Mouse (Mus musculus): ENCODE measurements around the gene Prex1.

The Prex1 gene

DNA sequence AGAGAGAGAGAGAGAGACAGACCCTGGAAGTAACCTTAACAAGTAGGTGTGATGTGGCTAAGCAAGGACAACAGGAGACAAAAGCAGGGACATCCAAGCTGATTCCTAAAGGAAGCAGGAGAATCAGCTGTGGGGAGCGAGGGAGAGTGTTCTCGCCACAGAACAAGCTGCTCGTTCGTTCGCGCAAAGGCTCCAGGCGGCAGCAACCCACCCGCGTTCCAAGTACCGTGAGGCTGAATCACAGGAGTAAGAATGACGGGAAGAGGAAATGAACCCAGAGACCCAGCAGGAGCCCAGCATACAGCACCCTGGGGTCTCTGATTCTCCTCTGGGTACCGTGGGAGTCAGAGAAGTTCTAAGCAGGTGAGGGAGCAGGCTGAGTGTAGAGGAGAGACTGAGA lies 52.1 kb downstream of the Prex1 start:
- DNase-seq (ENCODE audit: low spot score), result no peak

DNA sequence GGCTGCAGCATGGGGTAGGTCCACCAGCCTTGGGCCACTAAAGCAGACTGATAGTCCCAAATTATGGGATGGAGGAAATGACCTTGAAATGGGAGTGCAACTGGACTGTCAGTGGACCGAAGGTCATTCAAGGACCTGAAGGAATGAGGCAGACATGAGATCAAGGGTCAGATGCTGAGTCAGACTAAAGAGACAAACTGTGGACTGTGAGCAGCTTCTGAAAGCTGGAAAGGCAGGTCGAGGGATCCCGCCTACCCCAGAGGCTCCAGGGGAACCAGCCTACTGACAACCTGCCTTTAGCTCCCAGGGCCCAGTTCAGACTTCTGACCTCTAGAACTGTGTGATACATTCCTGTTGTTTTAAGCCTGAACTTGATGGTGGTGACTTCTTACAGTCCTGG lies 55.3 kb downstream of the Prex1 start:
- no peak for DNase-seq (ENCODE audit: low spot score)

DNA sequence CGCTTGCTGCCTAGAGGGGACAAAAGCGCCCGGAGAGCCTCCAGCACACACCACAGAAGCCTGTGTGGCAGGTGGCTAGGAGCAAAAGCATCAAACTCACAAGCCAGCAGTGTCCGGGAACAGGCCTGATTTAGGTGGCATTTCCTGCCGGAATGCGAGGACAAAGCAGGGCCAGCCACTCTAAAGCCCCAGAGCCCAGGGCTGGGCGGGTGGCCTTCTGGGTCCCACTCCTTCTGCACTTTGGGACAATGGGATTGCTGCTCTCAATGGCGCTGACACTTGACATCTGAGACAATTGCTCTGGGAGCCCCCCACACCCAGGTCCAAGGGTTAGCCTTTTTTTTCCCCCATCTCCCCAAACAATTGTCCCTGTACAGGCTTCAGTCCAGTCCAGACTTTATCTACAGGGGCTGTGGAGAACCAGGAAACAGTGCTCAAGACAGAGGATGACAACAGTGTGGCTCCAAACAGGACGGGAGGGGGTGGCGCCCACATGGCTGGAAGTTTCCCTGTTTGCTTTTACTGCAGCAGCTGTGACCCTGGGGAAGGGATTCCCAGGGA lies 56.1 kb downstream of the Prex1 start:
- no peak for DNase-seq (ENCODE audit: low spot score)

DNA sequence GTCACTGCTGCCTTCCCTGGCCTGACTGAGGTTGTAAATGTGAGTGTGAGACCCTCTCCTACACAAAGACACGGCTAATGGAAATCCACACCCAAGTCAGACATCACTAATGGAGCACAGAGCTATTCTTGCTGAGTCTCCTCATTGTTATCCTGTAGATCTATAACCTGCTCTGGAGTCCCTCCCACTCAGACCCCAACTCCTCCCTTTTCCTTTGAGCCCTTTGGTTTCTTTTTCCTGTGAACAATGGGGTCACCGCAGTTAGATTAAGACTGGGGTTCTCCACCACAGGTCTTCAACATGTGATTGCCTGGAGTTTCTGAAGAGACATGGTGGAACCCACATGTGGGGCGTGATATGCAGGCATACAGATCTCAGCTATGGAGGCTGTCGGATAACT lies 57.0 kb downstream of the Prex1 start:
- no peak for DNase-seq (ENCODE audit: low spot score)

DNA sequence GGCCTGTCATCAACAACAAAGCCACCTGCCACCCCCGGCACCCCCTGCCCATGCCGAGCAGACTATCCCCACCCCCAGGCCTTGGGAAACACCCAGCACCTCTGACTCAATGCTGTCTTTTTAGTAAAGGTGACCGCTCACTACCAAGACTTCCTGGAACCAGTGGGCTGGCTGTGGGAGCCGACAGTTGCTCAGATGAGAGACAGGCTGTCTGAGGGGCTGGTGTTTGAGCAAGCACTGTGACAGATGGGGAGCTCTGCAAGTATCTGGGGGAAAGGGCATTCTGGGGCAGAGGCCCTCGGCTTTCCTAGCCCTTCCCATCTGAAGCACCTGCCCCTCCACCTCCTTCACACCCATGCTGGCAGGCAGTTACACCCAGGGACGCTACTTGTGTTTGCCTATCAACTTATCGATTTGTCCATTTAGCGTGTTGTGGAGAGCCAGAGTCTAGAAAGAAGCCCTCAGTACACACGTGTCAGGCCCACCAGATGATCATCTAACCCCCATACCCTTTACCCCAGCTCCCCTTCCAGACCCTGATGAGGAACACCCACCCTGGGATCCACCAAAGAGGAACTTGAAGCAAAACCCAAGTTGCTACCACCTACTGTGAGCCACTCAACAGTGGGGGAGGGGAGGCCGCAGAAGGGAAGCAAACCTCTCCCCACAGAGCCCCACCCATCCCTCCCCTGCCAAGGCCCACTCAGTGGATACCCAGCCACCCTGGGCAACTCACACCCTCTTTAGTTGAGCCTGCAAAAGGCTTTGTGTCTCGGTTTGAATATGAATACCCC lies 57.7 kb downstream of the Prex1 start:
- DNase-seq (ENCODE audit: low spot score), result no peak

DNA sequence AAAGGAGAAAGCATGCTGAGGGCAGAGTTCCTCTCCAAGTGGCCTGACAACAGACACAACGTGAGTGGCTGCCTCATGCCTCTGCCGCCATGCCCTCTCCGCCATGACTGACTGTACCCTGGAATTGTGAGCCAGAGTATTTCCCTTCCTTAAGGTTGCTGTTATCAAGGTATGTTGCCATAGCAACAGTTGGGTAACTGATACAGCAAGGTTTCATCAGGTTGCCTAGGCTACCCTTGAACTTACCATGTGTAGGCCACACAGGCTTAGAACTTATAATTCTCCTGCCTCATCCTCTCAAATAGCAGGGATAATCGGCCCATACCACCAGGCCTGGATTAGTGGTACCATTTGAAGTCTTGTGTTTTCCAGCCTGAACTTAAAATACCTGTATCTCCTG lies 58.3 kb downstream of the Prex1 start:
- no peak for DNase-seq (ENCODE audit: low spot score)

DNA sequence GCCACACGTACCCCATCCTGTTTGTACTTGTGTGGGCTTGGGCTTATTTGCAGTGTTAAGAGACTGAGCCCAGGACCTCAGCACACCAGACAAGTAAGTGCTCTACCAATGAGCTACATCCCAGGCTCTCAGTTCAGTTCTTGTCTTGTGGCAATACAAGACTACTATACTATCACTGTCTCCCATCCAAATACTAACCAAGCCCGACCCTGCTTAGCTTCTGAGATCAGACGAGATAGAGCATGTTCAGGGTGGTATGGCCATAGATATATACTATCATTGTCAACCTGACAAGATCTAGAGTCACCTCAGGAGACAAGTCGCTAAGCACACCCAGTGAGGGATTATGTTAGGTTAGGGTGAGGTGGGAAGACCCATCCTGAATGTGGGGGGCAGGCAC lies 58.8 kb downstream of the Prex1 start:
- DNase-seq (ENCODE audit: low spot score), result no peak

DNA sequence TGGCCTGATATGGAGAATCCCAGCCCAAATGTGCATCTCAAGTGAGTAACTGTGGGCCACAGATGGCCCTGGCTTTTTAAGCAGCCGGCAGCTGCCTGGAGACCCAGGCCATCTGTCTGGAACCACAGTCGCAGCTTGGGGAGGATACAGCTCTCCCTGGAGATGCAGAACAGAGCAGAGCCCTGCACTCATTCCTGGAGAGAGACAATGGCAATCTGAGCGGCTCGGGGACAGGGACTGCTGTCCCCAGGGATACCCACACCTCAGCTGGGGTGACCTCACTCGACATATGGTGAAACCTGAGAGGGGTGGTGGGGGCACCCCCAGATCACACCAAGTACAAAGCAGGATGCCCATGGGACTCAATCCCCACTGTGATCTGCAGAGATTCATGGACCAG lies 60.1 kb downstream of the Prex1 start:
- DNase-seq (ENCODE audit: low spot score), result no peak

DNA sequence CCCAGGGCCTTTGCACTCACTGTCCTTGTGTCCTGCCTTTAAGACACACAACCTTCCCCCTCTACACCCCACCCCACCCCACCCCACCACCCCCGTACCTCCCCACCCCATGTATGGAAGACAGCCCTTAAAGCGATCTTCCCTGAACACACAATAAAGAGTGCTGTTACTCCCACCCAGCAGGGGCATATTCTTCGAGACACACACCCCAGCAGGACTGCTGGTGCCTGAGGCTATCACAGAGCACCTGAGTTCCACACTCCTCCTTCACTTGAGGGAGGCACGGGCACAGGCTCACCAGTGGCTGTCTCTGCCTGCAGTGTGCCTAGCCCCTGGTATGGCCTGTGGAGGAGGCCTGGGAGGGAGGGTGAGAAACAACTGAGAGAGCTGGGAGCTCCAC lies 61.0 kb downstream of the Prex1 start:
- no peak for DNase-seq (ENCODE audit: low spot score)

DNA sequence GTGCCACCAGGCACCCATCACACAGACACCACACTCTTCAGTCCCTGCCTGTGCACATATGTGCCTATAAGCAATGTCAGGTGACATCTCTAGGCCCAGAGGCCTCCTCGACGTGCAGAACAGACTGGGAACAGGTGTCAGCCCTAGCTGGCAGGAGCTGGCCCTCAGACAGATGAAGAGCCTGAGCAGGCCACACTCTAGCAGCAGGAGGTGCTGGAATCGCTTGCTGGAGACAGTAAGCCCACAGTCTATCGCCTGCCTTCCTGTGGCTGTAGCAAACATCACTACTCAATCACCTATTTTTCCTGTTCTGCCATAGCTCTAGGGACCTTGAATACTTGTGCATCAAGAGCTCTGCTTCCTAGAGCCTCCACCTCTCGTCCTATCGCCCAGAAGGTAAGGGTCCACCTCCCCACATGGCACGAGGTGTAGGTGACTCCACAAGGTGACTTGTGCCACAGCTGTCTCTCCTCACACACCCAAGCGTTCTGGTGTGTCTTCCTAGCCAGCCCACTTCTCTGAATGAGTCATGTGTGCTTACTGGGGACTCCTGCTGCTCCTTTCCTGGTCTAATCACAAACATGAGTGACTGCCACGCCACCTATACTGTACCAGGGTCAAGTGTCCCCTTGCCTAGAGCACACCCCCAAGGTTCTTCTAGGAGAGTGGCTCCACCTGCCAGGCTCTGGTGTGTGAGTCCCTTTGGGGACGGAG lies 62.2 kb downstream of the Prex1 start:
- DNase-seq (ENCODE audit: low spot score), result no peak

DNA sequence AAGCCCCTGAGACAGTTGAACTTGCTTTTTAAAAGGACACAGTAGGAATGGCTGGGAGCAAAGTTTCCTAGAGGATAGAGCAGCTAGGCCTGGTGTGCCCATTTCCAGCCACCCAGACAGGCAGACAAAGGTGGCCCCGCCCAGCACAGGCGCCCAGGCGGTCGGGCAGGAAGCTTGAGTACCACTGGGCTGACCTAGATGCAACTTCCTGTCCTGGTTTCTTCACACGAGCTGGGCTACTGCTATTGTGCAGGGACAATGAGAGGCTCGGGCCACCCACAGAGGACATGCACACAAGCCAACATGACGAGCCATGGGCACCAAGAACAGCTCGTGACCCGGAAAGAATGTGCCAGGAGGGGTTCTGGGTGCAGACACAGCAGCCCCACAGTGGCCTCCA lies 63.2 kb downstream of the Prex1 start:
- DNase-seq (ENCODE audit: low spot score), result no peak

DNA sequence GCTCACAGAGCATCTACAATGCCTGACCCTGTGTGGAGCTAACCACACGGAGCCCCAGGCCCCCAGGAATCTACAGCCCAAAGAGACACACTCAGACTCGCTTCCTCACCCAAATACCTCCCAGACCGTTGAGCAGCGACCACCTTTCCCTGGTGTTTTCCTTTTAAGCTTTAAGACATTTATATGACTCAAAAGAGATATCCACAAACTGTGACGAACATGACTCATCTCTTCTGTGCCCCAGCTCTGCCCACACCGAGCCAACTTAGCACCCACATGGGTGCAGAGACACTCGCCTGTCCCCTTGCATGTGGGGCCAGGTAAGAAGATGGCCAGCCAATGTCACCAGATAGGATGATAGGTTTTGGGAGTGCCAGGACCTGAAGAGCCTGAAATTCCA lies 66.4 kb downstream of the Prex1 start:
- DNase-seq (ENCODE audit: low spot score), result no peak

DNA sequence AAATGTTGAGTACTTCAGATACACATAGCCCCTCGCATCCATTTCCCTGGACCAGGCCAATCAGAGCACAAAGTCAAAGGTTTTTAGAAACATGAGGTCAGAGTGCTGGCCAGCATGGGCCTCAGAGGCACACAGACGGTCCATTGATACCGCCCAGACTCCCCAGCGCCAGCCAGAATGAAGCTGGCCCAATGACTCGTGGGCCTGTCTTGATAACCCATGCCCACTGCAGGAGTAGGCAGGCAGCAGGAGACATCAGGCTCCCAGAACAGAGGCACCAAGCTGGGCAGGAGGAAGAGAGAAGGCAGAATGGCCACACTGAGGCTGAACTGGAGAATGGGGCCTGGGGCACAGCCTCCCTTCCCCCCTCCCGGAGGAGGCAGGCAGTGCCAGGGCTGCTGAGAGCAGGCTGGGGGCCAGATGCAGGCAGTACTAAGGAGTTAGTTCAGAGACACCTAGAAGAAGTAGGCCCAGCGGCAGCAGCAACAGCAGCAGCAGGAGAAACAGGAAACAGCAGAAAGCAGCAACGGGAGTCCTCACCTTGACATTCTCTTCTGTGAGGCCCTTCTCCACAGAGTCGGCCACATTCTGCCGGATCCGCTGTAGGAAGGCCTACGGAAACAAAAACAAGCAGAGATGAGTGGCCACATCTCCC lies 67.1 kb downstream of the Prex1 start:
- DNase-seq (ENCODE audit: low spot score), result no peak

DNA sequence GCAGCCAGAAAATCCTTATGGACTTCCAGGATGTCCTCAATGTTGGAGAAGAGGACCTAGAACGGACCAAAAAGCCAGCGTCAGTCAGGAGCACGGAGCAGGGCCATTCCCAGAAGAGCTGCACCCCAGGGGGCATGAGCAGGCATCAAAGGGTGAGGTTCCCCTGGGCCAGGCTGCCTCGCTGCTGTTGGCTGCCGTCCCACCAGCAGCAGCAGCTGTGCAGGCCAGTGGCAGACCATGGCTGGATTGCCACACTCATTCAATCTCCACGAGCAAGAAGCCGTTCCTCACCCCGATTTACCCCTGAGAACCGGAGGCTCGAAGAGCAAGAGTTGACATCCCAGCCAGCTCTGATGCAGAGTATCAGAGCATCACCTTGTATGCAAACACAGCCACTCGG lies 68.8 kb downstream of the Prex1 start:
- DNase-seq (ENCODE audit: low spot score), result no peak

DNA sequence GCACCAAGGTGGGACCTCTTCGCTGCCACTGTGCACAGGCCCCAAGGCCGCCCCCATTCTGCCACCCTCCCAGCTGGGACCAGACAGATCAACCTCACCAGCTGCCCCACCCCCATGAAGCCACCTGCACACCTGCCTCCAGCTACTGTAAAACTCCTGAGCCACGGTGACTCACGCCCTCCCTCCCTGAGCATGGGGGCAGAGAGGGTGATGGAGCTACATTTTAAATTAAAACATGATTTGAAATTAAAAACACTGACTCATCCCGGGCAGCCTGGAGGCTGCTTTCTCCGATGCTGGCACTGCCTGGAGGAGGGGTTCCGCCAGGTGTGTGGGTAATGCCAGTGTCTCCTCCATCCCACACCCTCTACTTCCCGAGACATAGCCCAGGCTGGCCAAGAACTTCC lies 71.0 kb downstream of the Prex1 start:
- DNase-seq (ENCODE audit: low spot score), result no peak

DNA sequence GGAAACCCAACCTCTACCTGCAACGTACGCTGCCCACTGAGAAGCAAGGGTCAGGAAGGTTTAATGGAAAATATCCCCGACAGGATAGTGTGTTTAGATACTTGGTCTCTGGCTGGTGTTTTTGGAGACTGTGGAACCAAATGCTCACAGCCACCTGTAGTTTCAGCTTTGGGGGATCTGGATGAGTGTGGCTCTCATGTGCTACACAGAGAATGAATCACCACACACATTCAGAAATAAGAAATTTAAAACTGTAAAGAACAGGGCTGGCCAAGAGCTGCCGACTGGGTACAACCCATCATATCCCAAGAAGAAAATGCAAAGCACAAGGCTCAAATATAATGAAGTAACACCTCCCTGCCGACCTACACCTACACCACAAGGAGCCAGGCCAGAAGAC lies 73.9 kb downstream of the Prex1 start:
- DNase-seq (ENCODE audit: low spot score), result no peak

DNA sequence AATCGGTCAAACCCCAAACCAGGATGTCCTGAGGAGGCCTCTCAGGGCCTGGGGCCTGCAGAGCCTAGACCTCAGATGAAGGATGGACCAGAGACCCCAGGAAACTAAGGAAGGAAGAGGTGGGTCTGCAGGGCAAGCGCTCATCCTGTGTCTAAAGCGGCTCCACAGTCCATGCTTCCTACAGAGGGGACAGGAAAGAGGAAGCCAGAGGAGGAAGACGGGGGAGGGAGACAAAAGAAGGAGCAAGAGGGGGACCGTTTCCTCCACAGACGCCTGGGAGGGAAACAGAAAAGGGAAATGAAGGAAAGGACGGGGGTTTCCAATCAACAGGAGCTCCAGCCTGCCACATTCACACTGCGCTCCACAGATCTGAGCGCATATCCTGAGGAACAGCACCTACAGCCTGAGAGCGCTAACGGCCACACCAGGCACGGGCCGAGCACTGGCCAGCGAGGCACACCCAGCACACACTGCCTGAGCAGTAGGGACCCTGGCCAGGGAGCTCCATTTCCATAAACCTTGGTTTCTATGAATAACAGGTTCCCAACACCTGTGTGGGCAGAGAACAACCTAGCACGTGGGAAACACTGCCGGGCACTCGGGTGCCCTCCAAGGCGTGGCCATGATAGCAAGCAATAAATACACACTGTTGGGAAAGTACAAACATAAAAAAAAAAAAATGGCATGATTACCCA lies 74.5 kb downstream of the Prex1 start:
- no peak for DNase-seq (ENCODE audit: low spot score)

DNA sequence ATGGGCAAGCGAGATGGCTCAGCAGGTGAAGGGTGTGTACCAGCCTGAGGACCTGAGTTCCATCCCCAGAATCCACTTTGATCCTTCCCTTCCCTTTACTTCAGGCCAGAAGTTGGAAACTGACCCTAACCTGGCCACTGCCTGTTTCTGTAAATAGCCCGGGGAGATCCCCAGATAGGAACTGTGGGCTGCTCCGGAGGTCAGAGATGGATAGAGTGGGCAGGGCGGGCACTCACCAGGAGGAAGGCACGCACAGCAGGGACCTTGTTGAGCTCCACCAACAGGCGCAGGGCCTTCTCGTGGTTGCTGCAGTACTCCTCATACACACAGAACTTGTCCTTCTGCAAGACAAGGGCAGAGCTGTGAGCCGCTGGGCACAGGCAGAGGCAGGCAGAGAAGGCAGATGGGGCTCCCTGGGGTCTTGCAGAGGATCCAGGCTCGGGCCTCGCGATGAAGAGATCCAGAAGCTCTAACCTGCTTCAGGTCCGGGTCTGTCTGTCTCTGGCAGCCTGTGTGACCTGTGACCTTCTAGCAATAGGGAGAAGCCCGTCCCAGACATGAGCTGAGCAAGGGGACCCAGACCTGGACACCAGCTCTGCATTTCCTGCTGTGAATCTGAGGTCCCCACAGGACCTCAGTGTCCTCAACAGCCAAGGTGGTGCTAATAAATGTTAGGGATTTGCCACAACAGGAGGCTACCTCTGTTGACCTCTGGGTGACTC lies 75.4 kb downstream of the Prex1 start:
- DNase-seq (ENCODE audit: low spot score), result no peak

DNA sequence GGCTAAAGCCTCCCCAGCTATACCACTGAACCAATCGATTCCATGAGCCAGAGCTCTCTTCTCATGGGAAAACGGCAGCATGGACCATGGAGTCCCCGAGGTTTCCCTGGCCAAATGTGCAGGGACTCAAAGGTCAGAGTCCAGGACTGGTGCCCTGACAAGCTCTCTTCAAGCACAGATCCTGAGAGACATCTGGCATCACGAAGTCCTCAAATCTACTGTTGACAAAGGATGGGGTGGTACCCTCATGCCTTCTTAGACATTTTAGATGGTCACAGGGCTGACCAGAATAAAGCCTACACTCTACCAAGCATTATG lies 76.0 kb downstream of the Prex1 start:
- no peak for DNase-seq (ENCODE audit: low spot score)

DNA sequence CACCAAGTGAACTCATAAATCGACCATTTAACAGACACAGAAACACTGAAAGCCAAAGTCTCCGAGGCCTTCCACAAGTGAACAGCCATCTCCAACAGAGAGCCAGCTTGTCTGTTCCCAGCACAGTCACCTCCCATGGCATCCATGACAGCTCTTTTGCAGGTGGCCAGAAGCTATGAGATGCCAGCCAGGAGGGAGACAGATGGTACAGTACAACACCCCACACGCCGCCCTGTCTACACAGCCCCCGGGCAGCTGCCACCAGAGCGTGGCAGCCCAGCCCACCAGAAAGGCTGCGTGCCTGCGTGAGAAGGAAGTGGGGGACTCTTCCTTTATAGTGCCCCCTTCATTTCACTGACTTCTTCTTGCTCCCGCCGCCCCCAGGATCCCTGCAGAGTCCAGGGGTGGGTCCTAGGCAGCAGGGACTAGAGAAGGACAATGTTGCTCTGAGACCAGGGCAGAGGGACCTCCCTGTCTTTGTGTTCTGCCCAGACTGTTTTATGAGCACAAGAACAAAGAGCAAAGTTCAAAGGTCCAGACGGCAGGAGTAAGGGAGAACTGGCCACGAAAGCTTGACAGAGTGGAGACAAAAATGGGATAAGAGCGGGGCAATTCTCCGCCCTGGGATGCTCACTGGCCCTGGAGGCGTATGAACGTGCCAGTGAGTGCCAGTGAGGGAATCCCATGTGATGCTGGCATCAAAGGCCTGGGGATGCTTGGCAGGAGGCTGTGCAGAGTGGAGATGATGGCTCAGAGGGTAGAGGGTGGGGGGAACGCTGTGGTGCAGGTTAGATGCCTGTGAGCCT lies 76.6 kb downstream of the Prex1 start:
- no peak for DNase-seq (ENCODE audit: low spot score)

DNA sequence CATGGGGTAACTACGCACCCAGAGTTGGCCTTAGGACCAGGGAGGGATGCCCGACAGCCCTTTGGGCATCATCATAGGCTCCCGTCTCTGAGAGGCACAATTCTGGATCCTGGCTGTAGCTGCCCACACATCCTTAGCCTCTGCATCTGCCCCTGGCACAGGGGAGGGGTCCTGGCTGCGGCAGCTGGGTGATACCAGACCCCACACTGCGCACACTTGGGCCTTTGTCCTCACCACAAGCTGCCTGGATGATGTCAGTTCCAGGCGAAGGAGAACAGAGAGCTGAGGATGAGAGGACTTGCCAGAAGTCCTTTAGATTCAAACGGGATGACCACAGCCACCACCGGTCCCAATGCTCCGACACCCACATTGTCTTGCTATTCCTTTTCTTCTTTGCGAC lies 78.1 kb downstream of the Prex1 start:
- no peak for DNase-seq (ENCODE audit: low spot score)

All from urinary bladder, postnatal 14 days (tissue).